Mouse (Mus musculus): ENCODE results near the gene Elof1.

Elof1 gene

DNA sequence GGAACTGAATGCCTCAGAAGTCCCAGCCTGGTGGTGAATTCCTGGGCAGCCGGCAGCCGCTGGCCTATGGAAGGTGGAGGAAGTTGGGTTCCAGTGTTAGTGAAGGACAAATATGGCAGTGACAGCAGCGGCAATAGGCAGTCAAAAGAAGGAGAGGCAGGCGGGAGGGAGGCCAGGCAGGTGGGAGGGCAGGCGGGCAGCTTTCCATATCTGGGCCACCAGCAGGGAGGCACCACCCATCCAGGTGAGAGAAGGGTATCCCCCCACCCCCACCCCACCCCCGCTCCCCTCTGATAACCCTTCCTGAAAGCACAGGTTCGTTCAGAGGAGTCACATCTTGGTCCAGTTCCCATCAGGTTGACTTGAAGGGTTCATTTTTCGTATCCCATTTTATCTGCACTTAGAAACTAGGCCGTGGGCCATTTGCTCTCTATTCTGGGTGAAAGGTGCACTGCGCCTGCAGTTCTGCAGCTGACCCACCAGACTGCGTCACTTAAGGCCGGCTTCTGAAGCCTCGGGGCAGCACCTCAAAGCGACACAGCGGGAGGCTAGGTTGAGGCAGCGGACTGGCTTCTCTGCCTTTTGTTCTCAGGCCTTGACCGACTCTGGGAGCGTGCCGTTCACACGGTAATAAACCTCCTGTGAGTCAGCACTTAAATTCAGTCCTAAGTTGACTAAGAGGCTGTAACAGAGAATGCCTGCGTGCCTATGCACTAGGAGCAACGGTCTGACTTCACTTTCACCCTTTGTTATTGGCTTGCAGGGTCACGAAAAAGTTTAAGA is 20.0 kb upstream of the Elof1 start:
- DNase-seq (ENCODE audit: extremely low read depth, low read depth, low spot score) = no peak

DNA sequence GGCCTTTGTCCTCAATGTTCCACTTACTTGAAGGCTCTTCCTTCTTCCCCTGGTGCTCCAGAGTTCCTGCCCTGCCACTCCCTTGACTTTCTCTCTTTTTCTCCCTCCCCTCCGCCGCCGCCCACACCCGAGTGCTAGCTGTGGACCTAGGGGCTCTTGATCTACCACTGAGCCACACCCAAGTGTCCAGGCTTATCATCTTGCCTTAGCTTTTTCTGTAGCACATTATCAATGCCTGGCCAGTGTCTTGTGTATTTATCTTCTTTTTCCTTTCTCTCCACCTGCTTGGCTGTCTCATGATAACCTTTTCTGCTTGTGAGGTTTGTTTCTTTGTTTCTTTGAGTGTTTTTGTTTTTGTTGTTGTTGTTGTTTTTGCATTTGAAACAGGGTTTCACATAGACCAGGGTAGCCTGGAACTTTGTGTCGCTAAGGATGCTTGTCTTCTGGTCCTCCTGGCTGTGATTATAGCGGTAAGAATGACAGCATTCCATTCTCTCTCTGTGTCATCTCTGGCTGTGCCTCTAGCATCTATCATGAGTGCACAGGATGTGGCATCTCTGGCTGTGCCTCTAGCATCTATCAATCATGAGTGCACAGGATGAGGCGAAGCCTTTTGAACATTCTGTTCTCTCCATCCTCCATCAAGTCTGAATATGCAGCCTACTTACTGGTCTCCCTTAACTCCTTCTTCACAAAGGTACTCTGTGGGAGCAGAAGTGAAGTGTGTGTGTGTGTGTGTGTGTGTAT is 18.8 kb upstream of the Elof1 start, which contains the start of gene Acp5:
Acp5 (minus strand) TSS at position 68 of the 747 bp plus-strand sequence.
- no peak for DNase-seq (ENCODE audit: extremely low read depth, low read depth, low spot score)

DNA sequence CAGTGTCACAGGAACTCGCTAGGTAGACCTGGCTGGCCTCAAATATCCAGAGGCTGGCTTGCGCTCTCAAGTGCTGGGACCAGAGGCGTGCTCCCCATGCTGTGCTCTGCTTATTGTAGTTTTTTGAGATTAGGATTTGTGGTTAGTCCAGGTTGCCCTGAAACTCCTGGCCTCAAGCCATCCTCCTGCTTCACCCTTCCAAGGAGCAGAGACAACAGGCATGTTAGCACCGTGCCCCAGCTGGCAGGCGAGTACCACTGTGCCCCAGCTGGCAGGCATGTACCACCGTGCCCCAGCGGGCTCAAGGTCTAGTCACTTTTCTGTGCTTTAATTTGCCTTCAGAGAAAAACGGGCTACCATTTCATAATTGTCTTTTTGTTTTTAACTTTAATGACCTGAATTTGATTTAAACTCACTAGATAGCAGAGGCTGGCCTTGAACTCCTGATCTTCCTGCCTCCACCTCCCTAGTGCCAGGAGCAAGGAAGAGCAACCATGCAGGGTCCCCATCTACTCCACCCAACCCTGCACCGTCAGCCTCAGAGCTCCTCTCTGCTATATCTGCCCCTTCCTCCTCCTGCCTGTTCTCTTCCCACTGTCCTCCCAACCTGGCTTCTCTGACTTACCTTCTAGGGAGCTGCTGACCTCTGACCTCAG is 18.1 kb upstream of the Elof1 start:
- DNase-seq (ENCODE audit: extremely low read depth, low read depth, low spot score) = peak; percentile 80

DNA sequence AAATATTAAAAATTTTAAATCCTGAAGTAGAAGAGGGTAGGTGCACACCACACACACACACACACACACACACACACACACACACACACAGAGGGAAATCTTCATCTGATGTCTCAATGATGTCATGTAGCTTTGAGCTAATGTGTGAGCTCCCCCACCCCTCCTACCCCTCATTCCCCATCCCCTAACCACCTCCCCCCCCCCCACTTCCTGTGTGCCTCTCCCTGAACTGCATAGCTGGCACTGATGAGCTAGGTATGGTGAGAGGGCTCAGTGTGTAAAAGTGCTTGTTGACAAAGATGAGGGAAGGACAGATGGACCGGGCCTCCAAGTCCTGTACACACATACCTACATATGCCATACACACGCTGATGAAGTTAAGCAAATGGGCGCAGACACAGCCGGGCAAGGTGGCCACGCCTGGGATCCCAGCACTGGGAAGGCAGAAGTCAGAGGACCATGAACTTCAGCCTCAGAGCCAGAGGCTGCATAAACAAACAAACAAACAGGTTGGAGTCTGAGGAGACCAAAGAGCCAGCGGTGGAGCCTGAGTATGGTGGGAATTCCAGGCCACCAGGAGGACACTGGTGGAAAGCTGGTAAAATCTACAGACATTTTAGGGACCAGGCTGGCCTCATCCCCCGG is 17.4 kb upstream of the Elof1 start:
- DNase-seq (ENCODE audit: extremely low read depth, low read depth, low spot score) = no peak

DNA sequence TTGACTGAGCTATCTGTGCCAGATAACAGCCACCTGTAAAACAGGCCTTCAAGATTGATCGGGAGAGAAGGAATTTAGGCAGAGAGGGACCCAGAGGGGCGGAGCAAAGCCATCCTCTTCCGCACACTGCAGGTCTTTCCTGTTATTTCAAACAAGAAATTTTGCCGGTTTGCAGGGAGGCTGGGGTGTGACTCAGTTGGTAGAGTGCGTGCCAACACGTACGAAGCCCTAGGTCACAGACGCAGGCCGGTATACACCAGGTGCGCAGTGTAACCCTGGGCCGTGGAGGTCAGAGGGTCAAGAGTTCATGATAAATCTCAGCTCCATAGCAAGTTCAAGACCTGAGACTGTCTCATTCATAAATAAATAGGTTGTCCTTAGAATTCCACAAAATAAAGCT is 15.2 kb upstream of the Elof1 start:
- DNase-seq (ENCODE audit: extremely low read depth, low read depth, low spot score) = no peak

DNA sequence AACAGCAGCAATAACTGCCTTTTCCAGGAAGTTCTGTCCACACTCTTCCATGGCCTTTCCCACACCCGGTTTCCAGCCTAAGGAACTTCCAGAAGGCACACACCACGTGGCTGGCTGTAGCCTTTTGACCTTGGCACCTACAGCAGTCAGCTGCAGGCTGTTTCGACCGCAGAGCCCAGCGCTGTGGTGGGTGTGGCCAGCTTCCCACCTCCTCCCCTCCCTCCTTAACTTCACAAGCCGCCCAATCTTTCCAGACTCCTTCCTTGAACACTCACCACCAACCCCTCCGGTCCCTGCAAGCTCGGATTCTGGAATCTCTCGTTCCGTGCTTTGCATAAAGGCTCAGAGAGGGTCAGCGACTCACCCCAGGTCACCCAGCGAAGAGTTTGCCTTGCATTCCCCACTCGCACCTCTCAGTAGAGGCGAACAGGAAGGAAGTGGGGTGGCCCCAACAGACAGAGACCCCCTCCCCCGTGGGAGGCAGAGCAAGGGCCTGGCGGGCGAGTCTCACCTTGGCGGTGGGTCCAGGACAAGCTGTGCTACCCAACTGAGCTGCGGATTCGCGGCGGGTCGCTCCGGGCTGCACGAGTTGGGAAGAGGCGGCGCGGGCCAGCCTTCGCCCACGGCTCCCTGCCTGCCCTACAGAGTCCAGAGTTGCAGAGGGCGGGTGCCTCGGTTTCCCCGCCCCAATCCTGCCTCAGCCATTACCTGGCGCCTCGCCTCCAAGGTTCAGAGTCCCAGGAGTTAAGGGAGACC is 14.4 kb upstream of the Elof1 start:
- DNase-seq (ENCODE audit: extremely low read depth, low read depth, low spot score) = no peak

DNA sequence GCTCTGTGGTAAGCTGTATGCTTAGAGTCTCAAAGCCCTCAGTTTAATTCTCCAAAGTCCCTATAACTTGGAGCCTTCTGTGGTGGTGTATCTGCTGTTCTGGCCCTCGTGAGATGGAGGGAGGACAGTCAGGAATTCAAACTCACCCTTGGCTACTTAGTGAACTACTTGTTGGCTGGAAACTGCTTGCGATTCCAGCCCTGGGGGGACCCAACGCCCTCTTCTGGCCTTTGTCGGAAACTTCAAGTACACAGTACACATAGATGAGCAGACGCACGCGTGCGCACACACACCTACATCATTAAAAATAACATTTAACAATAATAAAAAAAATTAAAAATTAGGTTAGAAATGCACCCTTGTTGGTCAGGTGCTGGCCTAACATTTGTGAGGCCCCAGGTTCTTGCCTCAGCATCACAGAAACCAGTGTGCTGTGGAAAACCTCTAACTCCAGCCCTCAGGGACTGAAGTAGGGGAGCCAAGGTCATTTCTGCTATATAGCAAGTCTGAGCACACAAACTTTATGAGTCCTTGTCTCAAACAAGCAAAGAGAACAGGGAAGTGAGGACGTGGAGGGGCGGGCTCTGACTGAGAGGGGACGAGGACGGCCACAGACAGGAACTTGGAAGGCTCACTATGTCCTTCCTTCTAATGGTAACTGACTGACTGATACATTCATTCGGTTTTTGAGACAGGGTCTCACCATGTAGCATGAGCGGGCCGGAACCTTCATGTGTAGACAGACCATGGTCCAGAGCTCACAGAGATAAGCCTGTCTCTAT is 8.5 kb upstream of the Elof1 start:
- no peak for DNase-seq (ENCODE audit: extremely low read depth, low read depth, low spot score)

DNA sequence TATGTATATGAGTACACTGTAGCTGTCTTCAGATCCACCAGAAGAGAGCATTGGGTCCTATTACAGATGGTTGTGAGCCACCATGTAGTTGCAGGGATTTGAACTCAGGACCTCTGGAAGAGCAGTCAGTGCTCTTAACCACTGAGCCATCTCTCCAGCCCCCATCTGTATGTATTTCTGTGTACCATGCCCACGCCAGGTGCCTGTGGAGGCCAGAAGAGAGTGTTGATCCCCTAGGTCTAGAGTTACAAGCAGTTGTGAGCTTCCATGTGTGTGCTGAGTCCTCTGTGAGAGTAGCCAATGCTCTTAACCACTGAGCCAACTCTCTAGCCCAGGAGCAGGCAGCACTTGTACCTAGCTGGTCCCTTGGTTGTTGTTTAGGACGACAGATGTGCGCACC is 7.2 kb upstream of the Elof1 start:
- DNase-seq (ENCODE audit: extremely low read depth, low read depth, low spot score) = no peak

DNA sequence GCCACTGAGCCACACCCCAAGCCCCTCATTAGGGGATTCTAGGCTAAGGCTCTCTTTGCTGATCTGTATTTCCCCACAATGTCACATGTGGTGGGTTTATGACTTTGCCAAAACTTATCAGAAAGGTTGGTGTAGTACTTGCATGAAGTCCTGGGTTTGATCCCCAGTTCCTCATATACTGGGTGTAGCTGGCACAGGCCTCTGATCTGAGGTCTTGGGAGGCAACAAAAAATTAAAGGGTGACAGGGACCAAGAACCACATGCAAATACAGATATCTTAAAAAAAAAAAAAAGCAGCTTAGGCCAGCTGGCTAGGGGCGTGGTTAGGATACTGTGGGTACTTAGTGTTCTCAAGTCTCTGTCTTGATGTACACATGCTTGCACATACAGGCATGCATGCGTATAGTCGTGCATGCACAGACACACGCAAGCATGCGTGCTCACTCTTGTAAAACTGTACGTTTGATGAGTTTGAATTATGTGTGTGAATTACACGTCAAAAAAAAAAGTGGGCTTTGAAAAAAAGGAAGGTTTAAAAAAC is 6.2 kb upstream of the Elof1 start:
- no peak for DNase-seq (ENCODE audit: extremely low read depth, low read depth, low spot score)

DNA sequence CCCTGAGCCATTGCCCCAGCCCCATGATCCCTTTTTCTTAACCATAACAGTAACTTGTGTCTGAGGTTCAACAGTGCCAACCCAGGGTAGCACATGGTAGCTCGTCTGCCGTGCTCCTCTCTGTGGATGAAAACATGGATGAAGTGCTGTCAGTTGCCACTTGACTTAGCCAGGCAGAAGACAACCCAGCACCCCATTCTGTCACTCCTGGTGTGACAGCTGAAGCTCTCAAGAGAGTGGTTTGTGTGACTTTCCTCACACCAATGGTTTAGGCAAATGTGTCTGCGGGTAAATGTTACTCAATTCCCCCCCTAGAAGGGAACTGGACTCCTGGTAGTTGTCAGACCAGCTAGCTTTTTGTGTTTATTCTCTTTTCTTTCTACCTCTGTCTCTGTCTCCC is 5.0 kb upstream of the Elof1 start:
- no peak for DNase-seq (ENCODE audit: extremely low read depth, low read depth, low spot score)

DNA sequence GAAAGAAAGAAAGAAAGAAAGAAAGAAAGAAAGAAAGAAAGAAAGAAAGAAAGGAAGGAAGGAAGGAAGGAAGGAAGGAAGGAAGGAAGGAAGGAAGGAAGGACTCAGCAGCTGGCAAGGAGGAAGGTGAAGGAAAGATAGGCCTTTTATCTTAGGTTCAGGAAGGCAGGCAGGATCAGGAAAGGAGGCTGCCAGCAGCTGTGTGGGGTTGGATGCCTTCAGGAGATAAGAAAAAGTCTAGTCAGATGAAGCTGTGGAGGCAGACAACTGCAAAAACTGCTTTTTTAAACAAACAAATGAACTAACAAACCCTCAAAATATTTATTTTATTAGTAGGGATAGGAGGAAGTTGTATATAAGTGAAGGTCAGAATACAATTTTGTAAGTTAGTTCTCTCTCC is 4.6 kb upstream of the Elof1 start:
- no peak for DNase-seq (ENCODE audit: extremely low read depth, low read depth, low spot score)

DNA sequence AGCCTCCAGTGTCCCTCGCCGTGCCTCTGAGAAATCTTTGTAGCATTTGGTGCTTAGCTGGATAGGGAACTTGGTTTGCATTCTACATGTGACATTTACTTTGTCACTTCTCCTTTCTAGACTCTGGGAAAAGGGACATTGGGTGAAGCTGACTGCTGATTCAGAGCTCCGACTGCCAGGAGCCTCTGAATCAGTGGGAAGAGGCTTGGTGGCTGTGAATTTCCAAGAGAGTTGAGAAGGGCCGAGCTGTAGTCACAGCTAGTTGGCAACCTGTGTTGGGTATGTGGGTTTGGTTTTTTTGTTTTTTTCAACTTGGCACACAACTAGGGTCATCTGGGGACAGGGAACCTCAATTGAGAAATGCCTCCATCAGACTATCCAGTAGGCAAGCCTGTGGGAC is 2.6 kb upstream of the Elof1 start:
- no peak for DNase-seq (ENCODE audit: extremely low read depth, low read depth, low spot score)

DNA sequence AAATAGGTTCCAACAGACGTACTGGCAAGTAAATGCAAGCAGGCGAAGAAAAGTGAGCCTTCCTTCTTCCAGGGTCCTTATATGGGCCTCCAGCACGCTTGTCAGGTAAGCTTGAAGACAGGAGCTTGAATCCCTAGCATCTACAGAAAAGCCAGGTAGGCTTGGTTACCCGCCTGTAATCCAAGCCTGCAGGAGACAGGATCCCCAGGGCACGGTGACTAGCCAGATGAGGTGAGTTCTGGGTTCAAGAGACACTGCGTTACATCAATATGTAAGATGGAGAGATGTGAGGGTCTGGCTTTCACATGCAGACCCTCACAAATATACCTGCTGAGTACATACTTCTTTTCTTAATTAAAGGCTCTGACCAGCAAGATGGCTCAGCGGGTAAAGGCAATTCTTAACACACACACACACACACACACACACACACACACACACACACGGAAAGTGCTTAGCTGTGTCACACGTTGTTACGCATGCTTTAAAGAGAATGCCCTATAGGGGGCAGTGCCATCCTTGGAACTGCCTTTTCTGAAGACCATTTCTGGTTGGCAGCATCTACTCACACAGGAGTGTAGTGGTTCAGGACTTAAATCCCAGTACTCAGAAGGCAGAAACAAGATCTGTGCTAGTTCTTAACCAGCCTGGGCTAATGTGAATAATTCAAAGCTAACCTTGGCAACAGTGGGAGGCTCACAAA is 933 bp upstream of the Elof1 start:
- peak; percentile 61 for DNase-seq (ENCODE audit: extremely low read depth, low read depth, low spot score)

DNA sequence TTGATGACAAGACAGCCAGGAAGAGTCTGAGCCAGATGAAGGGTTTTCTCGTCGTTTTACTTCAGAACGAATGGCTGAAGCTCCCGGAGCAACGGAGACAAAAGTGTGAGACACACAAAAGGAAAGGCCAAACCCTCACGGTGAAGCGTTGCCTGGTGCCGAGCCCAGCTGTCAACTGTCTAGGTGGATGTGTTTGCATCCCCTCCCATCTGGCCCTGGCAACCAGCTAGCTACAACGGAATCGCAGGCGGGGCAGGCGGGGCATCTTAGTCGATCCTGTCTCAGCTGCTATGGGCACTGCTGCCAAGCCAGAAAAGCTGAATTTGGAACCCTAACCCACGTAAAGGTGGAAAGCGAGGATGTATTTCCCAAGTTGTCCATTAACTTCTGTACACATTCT is 886 bp downstream of the Elof1 start:
- no peak for DNase-seq (ENCODE audit: extremely low read depth, low read depth, low spot score)

DNA sequence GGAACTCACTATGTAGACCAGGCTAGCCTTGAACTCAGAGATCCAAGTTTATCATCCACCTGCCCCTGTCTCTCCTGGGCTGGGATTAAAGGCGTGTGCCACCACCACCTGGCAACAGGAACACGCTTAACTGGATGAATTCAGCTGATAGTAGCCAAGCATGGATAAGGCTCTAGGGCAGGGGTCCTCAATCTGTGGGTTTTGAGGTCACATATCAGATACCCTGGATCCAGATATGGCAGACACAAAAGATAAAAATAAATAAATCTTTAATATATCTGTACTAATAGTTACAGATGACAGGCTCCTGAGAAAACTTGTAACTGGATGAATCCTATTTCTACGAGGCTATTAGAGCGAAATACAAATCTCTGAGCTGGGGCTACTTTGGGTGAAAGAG is 1.3 kb downstream of the Elof1 start:
- no peak for DNase-seq (ENCODE audit: extremely low read depth, low read depth, low spot score)

DNA sequence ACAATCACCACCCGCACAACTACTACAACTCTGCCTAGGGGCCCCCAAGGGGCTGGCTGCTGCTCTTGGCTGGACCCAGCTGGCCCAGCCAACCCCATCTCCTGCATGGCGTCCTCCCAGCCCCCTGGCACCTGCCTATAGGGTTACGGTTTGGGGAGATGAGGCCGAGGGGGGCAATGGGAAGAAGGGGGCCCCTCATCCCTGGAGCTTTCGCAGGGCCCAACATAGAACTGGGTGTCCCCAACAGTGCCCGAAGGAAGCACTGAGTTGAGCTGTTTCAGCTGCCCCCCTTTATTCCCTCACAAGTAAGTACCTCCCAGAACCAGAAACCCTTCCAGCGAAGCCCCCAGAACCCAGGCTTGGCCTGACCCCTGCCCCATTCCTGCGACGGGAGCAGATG is 8.8 kb downstream of the Elof1 start:
- DNase-seq (ENCODE audit: extremely low read depth, low read depth, low spot score) = no peak

DNA sequence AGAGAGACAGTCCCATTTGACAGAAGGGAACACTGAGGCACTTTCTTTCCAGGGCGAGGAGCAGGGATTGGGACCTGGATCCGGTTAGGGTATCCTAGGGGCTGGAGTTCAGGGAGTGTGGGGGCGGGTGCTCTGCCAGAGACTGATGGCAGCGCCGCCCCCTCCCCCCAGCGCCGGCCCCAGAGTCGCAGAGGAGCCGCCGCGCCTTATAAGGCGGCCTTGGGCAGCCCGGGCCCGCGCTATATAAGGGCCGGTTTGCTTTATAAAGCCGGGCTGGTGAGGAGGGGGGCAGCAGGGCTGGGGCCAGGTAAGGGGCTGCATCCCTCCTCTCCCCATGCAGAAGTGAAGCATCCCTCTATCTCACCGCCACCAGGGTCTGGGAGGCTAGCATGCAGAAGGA is 17.1 kb downstream of the Elof1 start:
- DNase-seq (ENCODE audit: extremely low read depth, low read depth, low spot score) = no peak

DNA sequence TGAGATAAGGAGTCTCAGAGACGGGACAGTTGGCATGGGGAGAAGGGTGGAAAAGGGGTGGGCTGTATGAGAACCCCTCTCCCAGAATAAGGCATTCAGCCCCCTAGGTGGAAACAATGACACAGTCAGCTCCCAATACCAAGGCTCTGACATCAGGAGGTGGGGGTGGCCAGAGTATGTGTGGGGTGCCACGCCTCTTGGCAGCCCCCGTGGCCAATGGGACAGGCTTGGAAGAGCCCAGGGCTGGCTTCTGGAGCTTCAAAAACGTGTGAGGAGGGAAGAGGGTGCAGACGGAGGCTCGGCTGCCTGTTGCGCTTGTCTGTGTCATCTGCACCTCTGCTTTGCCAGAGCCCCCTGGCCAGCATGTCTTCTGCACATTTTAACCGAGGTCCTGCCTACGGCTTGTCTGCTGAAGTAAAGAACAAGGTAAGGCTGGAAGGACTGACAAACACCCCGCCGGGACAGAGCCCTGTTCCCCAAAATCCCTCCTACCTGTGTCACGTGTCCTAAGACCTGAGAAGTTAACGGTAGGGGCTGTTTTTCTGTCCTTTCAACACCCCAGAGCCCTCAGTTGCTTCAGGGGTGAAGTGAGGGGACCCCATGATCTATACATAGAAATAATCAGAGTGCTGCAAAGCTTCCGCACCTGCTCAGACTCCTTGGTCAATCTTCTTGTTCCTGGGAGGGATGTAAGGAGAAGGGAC is 17.8 kb downstream of the Elof1 start, which contains the start of gene Cnn1:
Cnn1 (plus strand) TSS at position 224 of the 704 bp plus-strand sequence.
- DNase-seq (ENCODE audit: extremely low read depth, low read depth, low spot score) = no peak
